Mouse (Mus musculus) frontal cortex, adult 2 months (tissue): ENCODE data around the gene Akt2. TPM values are rescaled to one million over a fixed set of nuclear protein-coding genes. Genes with fewer than 3 reads are reported as not detected.
"Not testable (repeated sequence)": the region's sequence is repeated elsewhere in the genome, so short reads cannot be mapped to it uniquely, and the experiment has no call there.

Experiments
- DNase-seq, 2 experiments: peaks; one replicate each; pipeline ENCODE4 v3.0.0; 2022; ENCODE audit warnings: low spot score in 1 of 2; ENCODE audit errors: extremely low spot score in 1 of 2
- polyA plus RNA-seq: library from polyadenylated mRNA; depleted of rRNA; stranded (reverse); fragments of >200 nt; gene quantifications from 2 replicates; pipeline ENCODE4 v1.2.3, GENCODE M21; 2012

The Akt2 gene
- polyA plus RNA-seq, 1 experiment, result 114 TPM

GRCm38 (mm10) chr7:27610871-27611270 is 19.5 kb downstream of the Akt2 start:
- DNase-seq, result no peak

DNA sequence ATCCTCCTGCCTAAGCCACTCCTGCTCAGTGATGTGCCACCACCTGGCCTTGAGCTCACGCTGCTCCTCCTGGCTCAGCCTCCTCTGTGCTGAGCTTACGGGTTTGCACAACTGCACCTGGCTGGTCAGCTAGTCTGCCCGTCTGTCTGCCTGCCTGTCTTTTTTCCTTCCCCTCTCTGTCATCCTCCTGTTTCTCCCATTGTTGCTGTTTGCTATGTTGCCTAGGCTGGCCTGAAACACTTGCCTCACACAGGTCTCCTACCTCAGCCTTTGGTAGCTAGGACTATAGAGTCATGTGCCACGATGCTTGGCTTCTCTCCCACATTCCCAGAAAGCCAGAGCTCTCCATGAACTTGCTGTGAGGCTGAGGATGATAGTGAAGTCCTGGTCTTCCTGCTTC is 21.6 kb downstream of the Akt2 start:
- no peak for DNase-seq

DNA sequence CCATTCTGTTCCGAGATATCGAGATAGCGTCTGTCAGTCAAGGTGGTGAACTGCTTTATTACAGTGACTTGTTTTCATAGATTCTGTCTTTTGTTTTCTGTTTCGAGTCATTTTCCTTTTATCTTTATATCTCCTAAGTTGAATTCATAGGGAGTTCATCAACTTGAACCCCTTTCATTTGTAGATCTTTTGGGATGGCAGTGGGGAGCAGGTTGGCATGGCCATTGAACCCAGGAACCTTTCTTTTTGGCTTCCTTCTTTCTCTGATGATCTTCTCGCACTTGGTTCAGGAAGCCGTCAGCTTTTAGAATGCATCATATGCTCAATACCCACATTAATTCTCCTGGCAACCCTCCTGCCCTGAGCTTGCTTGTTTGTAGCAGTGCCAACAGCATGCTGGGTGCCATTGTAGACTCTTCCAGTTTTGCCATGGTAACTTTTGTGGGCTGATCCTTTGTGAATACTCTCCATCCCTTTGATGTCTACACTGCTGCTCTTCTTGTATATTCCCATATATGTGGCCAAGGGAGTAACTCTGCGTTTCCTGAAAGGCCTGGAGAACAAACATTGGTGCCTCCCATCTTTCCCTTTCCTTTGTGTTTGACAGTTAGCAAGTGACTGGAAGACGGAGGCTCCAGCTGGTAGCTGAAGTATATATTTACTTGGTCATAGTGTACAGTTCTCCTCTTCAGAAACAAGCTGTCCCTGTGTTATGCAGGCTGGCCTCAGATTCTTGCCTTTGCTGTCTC is 22.6 kb downstream of the Akt2 start:
- peak in 1 of 2 experiments; percentile 77 for DNase-seq

DNA sequence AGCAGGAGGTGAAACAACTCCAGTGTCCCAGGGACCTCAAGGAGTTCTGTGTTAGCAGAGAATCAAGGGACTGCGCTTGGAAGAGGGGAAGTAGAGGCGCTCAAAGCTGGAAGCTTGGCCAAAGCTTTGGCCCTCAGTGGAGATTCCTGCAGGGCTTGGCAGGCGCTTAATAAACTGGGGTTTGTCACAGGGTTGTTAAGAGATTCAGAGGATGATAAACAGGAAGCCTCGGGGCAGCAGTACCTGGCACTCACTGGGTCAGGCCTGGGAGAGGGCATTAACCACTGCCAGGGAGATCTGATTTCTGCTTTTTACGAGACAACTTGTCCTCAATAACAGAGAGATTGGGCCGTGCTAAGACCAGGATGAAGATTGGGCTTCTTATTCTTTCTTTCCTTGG is 29.7 kb downstream of the Akt2 start:
- DNase-seq, result no peak

GRCm38 (mm10) chr7:27622234-27622633 is 30.9 kb downstream of the Akt2 start:
- no peak for DNase-seq

DNA sequence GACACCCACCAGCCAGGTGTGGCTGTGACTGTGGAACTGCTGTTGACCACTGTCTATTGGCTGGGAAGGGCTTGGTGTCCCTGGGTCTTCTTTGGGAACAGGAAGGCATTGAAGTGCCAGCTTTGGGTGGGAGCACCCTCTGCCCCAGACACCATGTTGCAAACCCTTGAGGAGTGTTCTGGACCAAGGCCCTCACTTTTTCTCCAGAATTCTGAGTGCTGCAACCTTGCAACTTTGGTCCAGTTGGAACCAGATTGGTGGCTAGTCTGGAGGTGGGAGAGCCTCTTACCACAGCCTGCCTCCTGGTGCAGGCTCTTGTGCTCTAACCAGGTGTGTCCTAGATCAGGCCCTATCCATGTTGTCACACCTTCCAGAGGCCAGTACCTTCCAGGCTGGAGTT is 33.6 kb downstream of the Akt2 start:
- no peak for DNase-seq

GRCm38 (mm10) chr7:27627707-27628106 is 36.4 kb downstream of the Akt2 start:
- DNase-seq, result no peak

- no peak for DNase-seq
These were observed 36.8 kb downstream of the Akt2 start for GRCm38 (mm10) chr7:27628190-27628589.

DNA sequence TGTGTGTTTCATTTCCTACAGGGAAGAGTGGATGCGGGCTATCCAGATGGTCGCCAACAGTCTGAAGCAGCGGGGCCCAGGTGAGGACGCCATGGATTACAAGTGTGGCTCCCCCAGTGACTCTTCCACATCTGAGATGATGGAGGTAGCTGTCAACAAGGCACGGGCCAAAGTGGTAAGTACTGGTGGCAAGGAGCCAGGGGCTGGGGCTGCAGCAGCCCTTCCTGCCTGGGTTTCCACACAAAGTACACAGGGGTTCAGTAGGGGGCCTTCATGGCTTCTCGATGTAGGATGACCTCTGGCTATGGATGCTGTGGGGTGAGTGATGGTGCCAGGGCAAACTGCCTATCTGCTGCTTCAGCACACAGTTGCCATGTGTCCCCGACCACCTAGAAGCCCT is 37.5 kb downstream of the Akt2 start:
- not testable (repeated sequence) for DNase-seq

DNA sequence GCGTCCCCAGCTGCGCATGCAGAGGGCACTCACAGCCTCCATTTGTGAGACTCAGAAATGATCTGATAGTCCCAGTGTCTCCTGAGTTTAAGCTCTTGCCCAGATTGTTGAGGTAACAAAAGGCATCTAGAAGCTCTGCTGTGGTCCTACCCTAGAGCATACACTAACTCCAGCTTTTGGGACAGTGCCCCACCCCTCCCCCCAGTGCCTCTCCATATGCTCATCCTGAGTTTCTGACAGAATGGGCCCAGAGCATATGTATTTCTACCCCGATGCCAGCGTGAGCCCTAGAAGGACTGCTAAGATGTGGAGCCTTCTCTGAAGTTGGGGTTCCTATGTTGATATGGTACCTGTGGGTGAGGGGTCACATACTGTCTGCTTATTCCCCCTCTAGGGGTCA is 40.1 kb downstream of the Akt2 start:
- DNase-seq, result no peak

DNA sequence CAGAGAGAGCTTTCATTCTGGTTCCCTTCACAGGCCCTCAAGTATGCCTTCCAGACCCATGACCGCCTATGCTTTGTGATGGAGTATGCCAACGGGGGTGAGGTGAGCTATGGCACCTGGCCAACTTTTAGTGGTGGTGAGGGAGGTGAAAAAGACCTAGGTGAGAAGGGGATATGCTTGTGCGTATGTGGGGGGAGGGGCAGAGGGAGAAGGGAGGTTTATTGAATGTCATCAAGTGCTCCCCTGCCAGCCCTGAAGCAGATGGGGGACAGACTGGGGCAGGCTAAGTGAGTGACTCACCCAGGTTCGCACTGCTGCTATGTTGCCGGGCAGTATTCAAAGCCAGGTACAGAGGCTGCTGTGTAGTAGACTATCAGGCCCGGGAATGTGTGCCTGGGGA is 41.8 kb downstream of the Akt2 start:
- no peak for DNase-seq

DNA sequence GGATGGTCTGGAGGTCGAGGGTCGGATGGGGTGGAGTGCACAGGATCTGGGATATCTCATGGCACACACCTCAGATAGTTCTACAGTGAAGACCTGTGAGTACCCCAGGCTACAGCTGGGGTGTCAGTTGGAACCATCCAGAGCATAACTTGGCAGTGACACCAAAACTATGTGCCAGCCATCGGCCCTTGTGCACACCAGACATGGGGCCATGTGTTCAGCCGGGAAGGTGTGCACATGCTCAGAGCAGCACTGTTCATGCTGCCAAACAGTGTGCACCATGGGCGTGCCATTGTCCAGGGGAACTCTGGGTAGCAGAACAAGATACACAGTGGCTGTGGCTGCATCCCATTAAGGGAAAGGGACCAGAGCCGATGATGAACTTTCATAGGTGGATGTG is 43.3 kb downstream of the Akt2 start:
- DNase-seq, result no peak

- DNase-seq, result not testable (repeated sequence)
These were observed 43.7 kb downstream of the Akt2 start for GRCm38 (mm10) chr7:27635094-27635493.

GRCm38 (mm10) chr7:27644471-27644870 is 53.1 kb downstream of the Akt2 start:
- DNase-seq, result no peak

DNA sequence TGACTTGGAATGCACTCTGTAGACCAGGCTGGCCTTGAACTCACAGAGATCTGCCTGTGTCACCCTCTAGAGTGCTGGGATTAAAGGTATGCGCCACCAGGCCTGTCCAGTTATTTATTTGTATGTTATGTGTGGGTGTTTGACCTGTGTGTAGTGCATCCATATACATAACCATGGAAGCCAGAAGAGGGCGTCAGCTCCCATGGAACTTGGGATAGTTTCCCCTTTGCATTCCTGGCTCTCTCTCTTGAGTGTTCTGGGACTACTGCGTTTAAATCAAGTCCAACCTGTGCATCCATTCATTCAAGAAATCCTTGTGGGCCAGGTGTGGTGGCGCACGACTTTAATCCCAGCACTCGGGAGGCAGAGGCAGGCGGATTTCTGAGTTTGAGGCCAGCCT is 55.2 kb downstream of the Akt2 start:
- no peak for DNase-seq

DNA sequence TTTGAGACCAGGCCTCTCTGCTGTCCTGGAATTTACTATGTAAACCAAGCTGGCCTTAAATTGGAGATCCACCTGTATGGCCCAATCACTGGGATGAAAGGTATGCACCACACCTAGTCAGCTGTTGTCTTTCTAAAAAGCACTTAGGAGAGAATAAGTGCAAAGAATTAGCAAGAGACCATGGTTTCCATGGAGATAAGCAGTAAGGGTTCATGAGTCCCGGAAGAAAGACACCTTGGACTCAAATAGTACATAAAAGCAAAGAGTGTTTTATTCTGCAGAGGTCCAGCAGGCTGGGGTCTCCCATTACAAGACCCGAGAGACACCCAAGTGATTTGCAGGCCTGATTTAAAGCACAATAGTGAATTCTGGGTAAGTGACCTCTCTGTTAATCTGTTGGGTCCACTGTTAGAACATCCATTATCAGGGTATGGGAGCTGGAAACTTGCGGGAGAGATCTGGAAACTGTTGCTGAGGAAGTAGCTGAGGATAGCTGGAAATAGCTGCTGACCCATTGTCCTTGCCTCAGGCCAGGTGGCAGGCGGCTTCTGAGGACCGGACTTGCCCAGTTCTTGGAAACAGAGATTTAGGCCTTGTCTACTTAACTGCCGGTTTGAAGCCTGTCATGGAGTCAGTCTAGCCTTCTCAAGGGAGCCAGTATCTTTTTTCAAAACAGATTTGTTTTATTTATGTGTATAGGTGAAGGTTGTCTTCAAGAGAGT is 56.1 kb downstream of the Akt2 start:
- no peak for DNase-seq

GRCm38 (mm10) chr7:27649723-27650122 is 58.4 kb downstream of the Akt2 start:
- no peak for DNase-seq

DNA sequence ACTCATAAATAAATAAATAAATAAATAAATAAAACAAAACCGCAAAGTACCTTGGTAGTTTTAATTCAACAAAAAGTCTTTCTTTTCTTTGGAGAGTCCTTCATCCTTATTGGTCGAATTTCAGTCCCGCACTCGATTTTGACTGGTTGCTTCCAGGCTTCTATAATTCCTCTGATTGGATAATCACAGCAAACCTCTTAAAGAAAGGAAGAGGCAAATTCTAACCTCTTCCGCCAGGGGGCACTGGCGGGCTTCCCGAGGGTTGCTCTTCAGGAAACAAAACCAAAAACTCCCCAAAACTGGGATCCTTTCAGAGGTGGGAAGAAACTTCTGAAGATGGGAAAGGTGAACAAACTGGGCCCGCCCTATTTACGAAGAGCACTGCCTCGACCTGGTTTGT is 59.6 kb downstream of the Akt2 start:
- DNase-seq, result peak; percentile 70 to 89

GRCm38 (mm10) chr7:27653681-27654437 is 62.5 kb downstream of the Akt2 start, which contains the start of gene Ttc9b:
TSS of gene Ttc9b (plus strand) at chr7:27653915.
- peak; percentile 57 to 79 for DNase-seq

GRCm38 (mm10) chr7:27654607-27655276 is 63.4 kb downstream of the Akt2 start:
- DNase-seq, result peak; percentile 62 to 80

DNA sequence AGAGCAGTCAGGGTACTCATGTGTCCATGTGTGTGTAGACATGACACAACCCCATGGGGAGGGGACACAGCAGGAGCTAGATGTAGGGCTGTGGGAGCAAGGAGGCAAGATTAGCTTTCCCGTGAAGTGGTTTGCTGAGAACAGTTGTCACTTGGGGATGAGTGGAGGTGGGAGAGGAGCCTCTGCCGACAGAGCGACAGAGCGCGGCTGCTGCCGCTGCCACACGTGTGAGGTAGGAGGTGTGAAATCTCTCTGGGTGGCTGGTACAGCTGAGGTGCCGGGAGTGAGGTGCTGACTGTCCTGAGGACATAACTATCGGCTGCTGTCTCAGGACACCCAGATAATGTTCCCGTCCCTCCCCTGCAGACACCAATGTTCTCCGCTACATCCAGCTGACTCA is 64.2 kb downstream of the Akt2 start:
- peak; percentile 67 to 71 for DNase-seq
